Mouse (Mus musculus): ENCODE measurements around the gene Krtap13. TPM values are rescaled to one million over a fixed set of nuclear protein-coding genes. Genes with fewer than 3 reads are reported as not detected.
"Not testable (repeated sequence)": the region's sequence is repeated elsewhere in the genome, so short reads cannot be mapped to it uniquely, and the experiment has no call there.

The Krtap13 gene
- polyA plus RNA-seq (2016; fragmentation: Nextera tagmentation; extraction: Ambion mirVana): not detected in 2 replicates

DNA sequence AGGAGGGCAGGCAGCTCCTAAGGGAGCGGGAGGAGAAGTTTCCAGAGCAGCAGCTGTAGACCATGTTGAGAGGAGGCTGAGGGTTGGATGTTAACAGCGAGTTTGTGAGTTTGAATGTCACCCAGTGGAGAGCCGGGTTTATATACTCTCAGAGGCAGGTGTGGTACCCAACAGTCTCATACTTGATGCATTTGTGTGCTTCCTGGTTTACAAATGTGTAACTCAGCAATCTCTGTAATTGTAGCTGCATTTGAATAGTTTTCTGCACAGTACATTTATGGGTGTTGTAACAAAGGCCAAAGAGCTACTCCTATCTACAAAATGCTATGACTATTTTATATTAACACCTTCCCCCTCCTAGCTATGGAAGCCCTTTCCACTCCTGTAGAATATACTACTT is at the start of gene Krtap13:
Gene Krtap13, minus strand, starts transcription at position 101 of the 400 bp plus-strand sequence.
- not testable (repeated sequence) for H3K9me3 ChIP-seq; H3K27me3 ChIP-seq (replicated peaks); H3K4me3 ChIP-seq; H3K36me3 ChIP-seq; H3K27ac ChIP-seq; H3K4me2 ChIP-seq (replicated peaks); ATAC-seq (ENCODE audit: low FRiP score, low read depth); H3K4me1 ChIP-seq; H3K9ac ChIP-seq
- WGBS: 85% methylated on average over 3 of the region's 3 CpGs

DNA sequence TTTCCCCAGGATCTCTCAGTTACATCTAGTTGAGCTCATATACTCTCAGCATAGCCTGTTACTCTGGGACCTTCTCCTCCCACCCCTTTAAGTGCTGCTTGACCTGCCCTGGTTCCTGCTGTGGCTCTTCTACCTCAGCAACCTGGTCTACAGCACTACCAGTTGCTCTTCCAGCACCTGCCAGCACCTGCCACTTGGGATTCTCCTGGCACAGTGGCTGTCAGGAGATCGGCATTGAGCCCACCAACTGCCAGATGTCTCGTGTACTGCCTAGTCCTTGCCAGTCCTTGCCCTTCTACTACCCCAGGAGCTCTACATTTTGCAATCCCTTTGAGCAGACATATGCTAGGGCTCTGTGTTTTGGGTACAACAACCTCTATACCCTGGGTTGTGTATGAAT is 35.4 kb upstream of the Krtap13 start:
- no peak for ATAC-seq (ENCODE audit: low FRiP score, low read depth)
- Histone ChIP-seq H3K27ac (no peak overlapping the region), H3K4me1 (no peaks in the 10 kb centered on the region), H3K27me3 (replicated peaks) (no peaks in the 10 kb centered on the region), H3K4me3 (no peak overlapping the region), H3K36me3 (no peaks in the 10 kb centered on the region), H3K9ac (no peak overlapping the region), H3K4me2 (replicated peaks) (no peak overlapping the region), H3K9me3 (no peaks in the 10 kb centered on the region)
- 84% methylated on average over 2 of the region's 2 CpGs for WGBS

DNA sequence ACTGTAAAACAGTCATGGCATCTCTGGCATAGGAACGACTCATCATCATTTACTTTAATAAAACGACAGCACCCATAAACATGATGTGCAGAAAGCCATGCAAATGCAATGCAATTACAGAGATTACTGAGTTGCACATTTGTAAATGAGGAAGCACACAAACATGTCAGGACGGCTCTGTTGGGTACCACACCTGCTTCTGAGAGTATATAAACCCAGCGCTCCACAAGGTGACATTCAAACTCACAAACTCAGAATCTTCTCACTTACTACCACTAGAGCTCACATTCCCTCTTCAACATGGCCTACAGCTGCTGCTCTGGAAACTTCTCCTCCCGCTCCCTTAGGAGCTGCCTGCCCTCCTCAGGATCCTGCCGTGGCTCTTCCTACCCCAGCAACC is 26.2 kb upstream of the Krtap13 start, which contains the start of gene Gm5965:
Gene Gm5965, plus strand, starts transcription at position 301 of the 400 bp plus-strand sequence.
- 88% methylated on average over 6 of the region's 6 CpGs for WGBS
- no peaks in the 10 kb centered on the region for H3K4me1 ChIP-seq
- H3K4me3 ChIP-seq: no peak within 1 kb of the TSS
- no peak within 1 kb of the TSS for H3K9ac ChIP-seq
- no peaks in the 10 kb centered on the region for H3K27me3 ChIP-seq (replicated peaks)
- H3K9me3 ChIP-seq: no peaks in the 10 kb centered on the region
- H3K4me2 ChIP-seq (replicated peaks): no peak within 1 kb of the TSS
- ATAC-seq (ENCODE audit: low FRiP score, low read depth): no peak
- H3K36me3 ChIP-seq: no peaks in the 10 kb centered on the region
- H3K27ac ChIP-seq: no peak within 1 kb of the TSS

GRCm38 (mm10) chr16:88774106-88774505 is 22.7 kb upstream of the Krtap13 start, which contains the start of gene 2310057N15Rik:
2310057N15Rik (minus strand) TSS chr16:88774206.
- Histone ChIP-seq H3K4me3 (no peak within 1 kb of the TSS), H3K4me1 (no peaks in the 10 kb centered on the region), H3K4me2 (replicated peaks) (no peak within 1 kb of the TSS), H3K27me3 (replicated peaks) (no peaks in the 10 kb centered on the region), H3K36me3 (no peaks in the 10 kb centered on the region), H3K9ac (no peak within 1 kb of the TSS), H3K9me3 (no peaks in the 10 kb centered on the region), H3K27ac (no peak within 1 kb of the TSS)
- 79% methylated on average over 2 of the region's 2 CpGs for WGBS
- no peak for ATAC-seq (ENCODE audit: low FRiP score, low read depth)

- not testable (repeated sequence) for ATAC-seq (ENCODE audit: low FRiP score, low read depth); H3K4me2 ChIP-seq (replicated peaks); H3K9ac ChIP-seq; H3K27me3 ChIP-seq (replicated peaks); H3K9me3 ChIP-seq; H3K36me3 ChIP-seq; H3K4me1 ChIP-seq; H3K27ac ChIP-seq; H3K4me3 ChIP-seq
- WGBS: 90% methylated on average over 3 of the region's 3 CpGs
Observed at GRCm38 (mm10) chr16:88758547-88758946, 7.1 kb upstream of the Krtap13 start, which contains the start of gene 2310034C09Rik. 2310034C09Rik (plus strand) TSS chr16:88758847.

DNA sequence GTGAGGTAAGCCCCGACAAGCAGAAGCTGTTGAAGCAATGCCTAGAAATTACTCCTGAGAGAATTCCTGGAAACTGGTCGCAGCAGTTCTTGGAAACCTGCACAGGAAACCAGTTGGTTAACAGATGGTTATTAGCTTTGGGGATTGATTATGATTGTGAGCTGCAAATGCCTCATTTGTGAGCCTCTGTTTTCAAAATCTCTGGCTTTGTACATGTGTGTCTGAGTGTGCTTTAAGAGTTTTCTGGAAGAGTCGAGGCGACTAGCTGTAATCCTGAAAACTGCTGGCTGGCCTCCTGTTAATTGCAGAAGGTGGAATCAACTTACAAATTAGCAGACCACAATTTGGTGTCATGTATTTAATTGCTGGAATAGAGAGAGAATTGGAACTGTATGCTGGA is 3.5 kb downstream of the Krtap13 start:
- Histone ChIP-seq H3K27ac (no peak overlapping the region), H3K27me3 (replicated peaks) (no peaks in the 10 kb centered on the region), H3K9ac (no peak overlapping the region), H3K9me3 (no peaks in the 10 kb centered on the region), H3K4me2 (replicated peaks) (no peak overlapping the region), H3K4me1 (no peaks in the 10 kb centered on the region), H3K4me3 (no peak overlapping the region), H3K36me3 (no peaks in the 10 kb centered on the region)
- no peak for ATAC-seq (ENCODE audit: low FRiP score, low read depth)
- 70% methylated on average over 4 of the region's 4 CpGs for WGBS

GRCm38 (mm10) chr16:88744750-88745340 is 6.6 kb downstream of the Krtap13 start:
- WGBS: 82% methylated on average over 4 of the region's 4 CpGs
- no peaks in the 10 kb centered on the region for H3K36me3 ChIP-seq
- H3K9ac ChIP-seq: no peak overlapping the region
- H3K4me3 ChIP-seq: no peak overlapping the region
- no peak overlapping the region for H3K4me2 ChIP-seq (replicated peaks)
- H3K27me3 ChIP-seq (replicated peaks): no peaks in the 10 kb centered on the region
- no peak overlapping the region for H3K27ac ChIP-seq
- H3K4me1 ChIP-seq: no peaks in the 10 kb centered on the region
- ATAC-seq (ENCODE audit: low FRiP score, low read depth): no peak
- no peaks in the 10 kb centered on the region for H3K9me3 ChIP-seq

DNA sequence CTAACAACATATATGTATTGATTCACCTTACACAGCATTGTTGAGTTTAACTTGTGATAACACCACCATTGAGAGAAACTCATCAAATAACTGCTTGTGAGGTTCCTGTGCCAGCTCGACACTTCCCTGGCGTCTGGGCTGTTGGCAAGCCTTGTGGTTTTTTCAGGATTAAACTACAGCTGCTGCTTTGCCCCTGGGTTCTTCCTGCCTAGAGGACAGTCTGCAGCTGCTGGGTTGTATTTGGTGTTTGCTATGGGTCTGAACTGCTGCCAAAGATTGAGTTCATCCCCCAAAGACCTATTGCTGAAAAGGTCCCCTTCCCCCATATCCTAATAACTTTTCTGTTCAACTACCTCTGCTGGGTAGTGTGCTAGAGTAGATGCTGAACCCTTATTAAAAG is 16.0 kb downstream of the Krtap13 start:
- WGBS: 73% methylated on average over 2 of the region's 2 CpGs
- no peaks in the 10 kb centered on the region for H3K27me3 ChIP-seq (replicated peaks)
- H3K9ac ChIP-seq: no peak overlapping the region
- H3K36me3 ChIP-seq: no peaks in the 10 kb centered on the region
- no peak overlapping the region for H3K4me2 ChIP-seq (replicated peaks)
- H3K4me1 ChIP-seq: no peaks in the 10 kb centered on the region
- no peaks in the 10 kb centered on the region for H3K9me3 ChIP-seq
- ATAC-seq (ENCODE audit: low FRiP score, low read depth): no peak
- H3K27ac ChIP-seq: no peak overlapping the region
- H3K4me3 ChIP-seq: no peak overlapping the region

GRCm38 (mm10) chr16:88728812-88729275 is 22.6 kb downstream of the Krtap13 start, which contains the start of gene Krtap13-1:
Krtap13-1 (plus strand) TSS chr16:88728862.
- Histone ChIP-seq H3K9me3 (no peaks in the 10 kb centered on the region), H3K9ac (no peak within 1 kb of the TSS), H3K4me1 (no peaks in the 10 kb centered on the region), H3K27me3 (replicated peaks) (no peaks in the 10 kb centered on the region), H3K4me2 (replicated peaks) (no peak within 1 kb of the TSS), H3K4me3 (no peak within 1 kb of the TSS), H3K36me3 (no peaks in the 10 kb centered on the region), H3K27ac (no peak within 1 kb of the TSS)
- whole genome bisulfite sequencing: 86% methylated on average over 4 of the region's 4 CpGs
- no peak for ATAC-seq (ENCODE audit: low FRiP score, low read depth)

- WGBS: 19% methylated on average over 1 of the region's 1 CpGs
- no peak overlapping the region for H3K4me2 ChIP-seq (replicated peaks)
- H3K4me1 ChIP-seq: peaks cover 4% of the 10 kb centered on the region; the same call in 1 of the 2 replicates
- no peak overlapping the region for H3K9ac ChIP-seq
- peaks cover 5% of the 10 kb centered on the region; the same call in 1 of the 2 replicates for H3K9me3 ChIP-seq
- ATAC-seq (ENCODE audit: low FRiP score, low read depth): no peak
- H3K27ac ChIP-seq: no peak overlapping the region
- H3K36me3 ChIP-seq: no peaks in the 10 kb centered on the region
- no peaks in the 10 kb centered on the region for H3K27me3 ChIP-seq (replicated peaks)
- H3K4me3 ChIP-seq: no peak overlapping the region
Observed at GRCm38 (mm10) chr16:88720031-88720430, 31.4 kb downstream of the Krtap13 start.

DNA sequence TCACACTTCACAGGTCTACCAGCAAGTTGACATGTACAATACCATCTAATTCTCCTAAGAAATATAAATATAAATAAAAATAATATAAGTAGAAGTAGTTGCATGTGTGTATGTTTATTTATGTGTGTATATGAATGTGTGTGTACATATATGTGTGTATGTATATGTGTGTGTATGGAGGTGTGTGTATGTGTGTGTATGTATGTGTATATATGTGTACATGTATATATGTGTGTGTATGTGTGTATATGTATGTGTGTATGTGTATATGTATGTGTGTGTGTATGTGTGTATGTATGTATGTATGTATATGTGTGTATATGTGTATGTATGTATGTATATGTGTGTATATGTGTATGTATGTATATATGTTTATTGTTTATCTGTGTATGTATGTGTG is 34.9 kb downstream of the Krtap13 start:
- H3K4me1 ChIP-seq: no peaks in the 10 kb centered on the region

DNA sequence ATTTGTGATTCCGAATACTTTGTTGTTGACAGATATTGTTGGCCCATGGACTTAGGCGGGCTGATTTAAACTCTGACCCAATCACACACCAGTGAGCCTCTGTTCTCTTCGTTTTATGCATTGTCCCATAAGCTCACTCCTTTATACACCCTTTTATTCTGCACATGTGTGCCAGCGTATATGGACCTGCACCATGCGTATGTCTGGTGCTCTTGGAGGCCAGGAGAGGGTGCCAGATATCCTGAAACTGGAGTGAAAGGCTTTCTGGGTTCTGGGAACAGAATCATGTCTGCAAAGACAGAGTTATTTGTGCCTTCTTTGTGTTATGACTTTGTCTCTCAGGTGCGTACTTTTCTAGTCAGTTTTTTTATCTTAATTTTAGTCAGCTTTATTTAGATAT is 40.2 kb downstream of the Krtap13 start:
- no peaks in the 10 kb centered on the region for H3K27me3 ChIP-seq (replicated peaks)
- H3K9ac ChIP-seq: no peak overlapping the region
- no peak for ATAC-seq (ENCODE audit: low FRiP score, low read depth)
- no peak overlapping the region for H3K4me3 ChIP-seq
- no peak overlapping the region for H3K4me2 ChIP-seq (replicated peaks)
- WGBS: 85% methylated on average over 6 of the region's 6 CpGs
- H3K9me3 ChIP-seq: no peaks in the 10 kb centered on the region
- H3K27ac ChIP-seq: no peak overlapping the region
- no peaks in the 10 kb centered on the region for H3K36me3 ChIP-seq
- no peaks in the 10 kb centered on the region for H3K4me1 ChIP-seq

More for the DNA sequence above, 34.9 kb downstream of the Krtap13 start:
- no peak overlapping the region for H3K4me2 ChIP-seq (replicated peaks)
- H3K36me3 ChIP-seq: no peaks in the 10 kb centered on the region
- H3K27me3 ChIP-seq (replicated peaks): no peaks in the 10 kb centered on the region
- no peak overlapping the region for H3K9ac ChIP-seq
- no peak overlapping the region for H3K4me3 ChIP-seq
- H3K27ac ChIP-seq: no peak overlapping the region
- peaks cover 5% of the 10 kb centered on the region; the same call in 1 of the 2 replicates for H3K9me3 ChIP-seq
- ATAC-seq (ENCODE audit: low FRiP score, low read depth): no peak

DNA sequence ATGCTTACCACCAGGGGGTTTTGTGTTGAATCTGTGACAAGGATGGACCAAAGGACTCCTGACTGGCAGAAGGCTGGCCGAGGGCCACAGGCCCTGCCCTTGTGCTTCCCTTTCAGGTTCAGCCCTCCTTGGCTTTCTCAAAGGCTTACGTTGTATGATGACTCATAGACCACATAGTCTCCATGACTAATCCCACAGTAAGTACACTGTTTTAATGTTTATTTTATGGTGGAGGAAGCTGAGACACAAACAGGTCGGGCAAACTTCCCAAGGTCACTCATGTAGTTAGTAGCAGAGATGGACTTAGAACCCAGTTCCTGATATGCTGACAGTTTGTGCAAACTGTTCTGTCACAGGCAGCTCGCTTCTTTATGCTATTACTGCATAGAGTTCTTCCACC is 40.7 kb downstream of the Krtap13 start:
- Histone ChIP-seq H3K4me2 (replicated peaks) (no peak overlapping the region), H3K36me3 (no peaks in the 10 kb centered on the region), H3K9ac (no peak overlapping the region), H3K4me3 (no peak overlapping the region), H3K27me3 (replicated peaks) (no peaks in the 10 kb centered on the region), H3K27ac (no peak overlapping the region), H3K4me1 (no peaks in the 10 kb centered on the region), H3K9me3 (no peaks in the 10 kb centered on the region)
- 82% methylated on average over 4 of the region's 4 CpGs for WGBS
- no peak for ATAC-seq (ENCODE audit: low FRiP score, low read depth)
